Mouse (Mus musculus): Measurements from ENCODE around the gene Snai1. TPM values are rescaled to one million over a fixed set of nuclear protein-coding genes. Genes with fewer than 3 reads are reported as not detected.

Gene Snai1
- total and polyA plus RNA-seq, 3 experiments: 0.19 to 0.74 TPM; not detected in 1

GRCm38 (mm10) chr2:167497272-167497671 lies 40.7 kb upstream of the Snai1 start:
- Histone ChIP-seq H3K4me1 (ENCODE audit: control insufficient read depth in 1 of 2, insufficient read depth in 2 of 2, low read length in 2 of 2) (peaks cover 0 to 4% of the 10 kb centered on the region in 2 experiments; a peak in 1 of 4 replicates), H3K9me3 (replicated peaks; ENCODE audit: insufficient read depth, low read length) (no peaks in the 10 kb centered on the region), H3K36me3 (ENCODE audit: control insufficient read depth in 1 of 2, insufficient read depth in 2 of 2, low read length in 2 of 2) (0 out of 4 replicates have a peak, but pooled peaks cover 0 to 3% of the 10 kb centered on the region in 2 experiments), H3K27me3 (ENCODE audit: control insufficient read depth in 1 of 2, insufficient read depth in 2 of 2, low read length in 2 of 2) (no peaks in the 10 kb centered on the region), H3K27ac (ENCODE audit: control insufficient read depth, low read depth, low read length) (no peak overlapping the region), H3K9ac (ENCODE audit: control insufficient read depth, low read depth, low read length, poor library complexity, severe bottlenecking) (no peak overlapping the region), H3K79me2 (ENCODE audit: control insufficient read depth, insufficient read depth, low read length, poor library complexity) (peaks cover 4% of the 10 kb centered on the region), H3K4me3 (ENCODE audit: control insufficient read depth in 1 of 2, insufficient read depth in 1 of 2, low read depth in 2 of 2, low read length in 2 of 2) (no peak overlapping the region)
- TF ChIP-seq RAD21 (IDR thresholded peaks at IDR 0.05; ENCODE audit: low read depth, low read length): peak; percentile 66
- peak; percentile 47 to 76 (median 76); a peak in 5 of 6 replicates for TF ChIP-seq CTCF (IDR thresholded peaks at IDR 0.05 in 2 of 3, conservative IDR thresholded peaks at IDR 0.05 in 1 of 3; ENCODE audit: control insufficient read depth in 1 of 3, insufficient read depth in 1 of 3, low read depth in 2 of 3, low read length in 3 of 3, poor library complexity in 1 of 3, severe bottlenecking in 1 of 3)
- TF ChIP-seq NRF1 (IDR thresholded peaks at IDR 0.05; ENCODE audit: insufficient read depth, low read depth, low read length, poor library complexity, severe bottlenecking): no peak
- TF ChIP-seq ZKSCAN1 (IDR thresholded peaks at IDR 0.05; ENCODE audit: low read depth, low read length): no peak
- no peak for TF ChIP-seq MAX (IDR thresholded peaks at IDR 0.05; ENCODE audit: low read length)
- no peak for TF ChIP-seq MAZ (IDR thresholded peaks at IDR 0.05; ENCODE audit: low read depth, low read length)
- TF ChIP-seq SMC3 (IDR thresholded peaks at IDR 0.05; ENCODE audit: low read depth, low read length): peak; percentile 62
- TF ChIP-seq POLR2A (IDR thresholded peaks at IDR 0.05; ENCODE audit: control insufficient read depth in 1 of 2, insufficient read depth in 1 of 2, low read depth in 1 of 2, low read length in 2 of 2, poor library complexity in 1 of 2): no peak
- no peak for TF ChIP-seq CHD1 (IDR thresholded peaks at IDR 0.05; ENCODE audit: low read depth, low read length)
- no peak for TF ChIP-seq KAT2A (conservative IDR thresholded peaks at IDR 0.05; ENCODE audit: low read depth, low read length)
- TF ChIP-seq ZC3H11A (IDR thresholded peaks at IDR 0.05; ENCODE audit: low read depth, low read length): peak; percentile 51
- TF ChIP-seq ZMIZ1 (IDR thresholded peaks at IDR 0.05; ENCODE audit: low read depth, low read length): no peak
- TF ChIP-seq MYC (IDR thresholded peaks at IDR 0.05; ENCODE audit: low read depth, low read length): no peak
- TF ChIP-seq CHD2 (IDR thresholded peaks at IDR 0.05; ENCODE audit: low read length): no peak
- TF ChIP-seq USF2 (IDR thresholded peaks at IDR 0.05; ENCODE audit: borderline replicate concordance in 1 of 2, insufficient read depth in 1 of 2, low read depth in 1 of 2, low read length in 2 of 2): no peak
- TF ChIP-seq JUND (IDR thresholded peaks at IDR 0.05; ENCODE audit: low read depth, low read length): no peak
- TF ChIP-seq BHLHE40 (IDR thresholded peaks at IDR 0.05; ENCODE audit: borderline replicate concordance, low read depth, low read length): no peak
- peak; percentile 71 for DNase-seq (ENCODE audit: low read depth, low spot score)

- peaks cover 4 to 17% of the 10 kb centered on the region in 2 experiments; a peak in 3 of 4 replicates for H3K36me3 ChIP-seq (ENCODE audit: control insufficient read depth in 1 of 2, insufficient read depth in 2 of 2, low read length in 2 of 2)
- H3K27me3 ChIP-seq (ENCODE audit: control insufficient read depth in 1 of 2, insufficient read depth in 2 of 2, low read length in 2 of 2): no peaks in the 10 kb centered on the region
- H3K27ac ChIP-seq (ENCODE audit: control insufficient read depth, low read depth, low read length): peak overlapping the region; percentile 46
- peak overlapping the region; percentile 94 to 99 for H3K4me3 ChIP-seq (ENCODE audit: control insufficient read depth in 1 of 2, insufficient read depth in 1 of 2, low read depth in 2 of 2, low read length in 2 of 2)
- peak; percentile 84 for DNase-seq (ENCODE audit: low read depth, low spot score)
- H3K79me2 ChIP-seq (ENCODE audit: control insufficient read depth, insufficient read depth, low read length, poor library complexity): peaks cover 20% of the 10 kb centered on the region
- H3K9me3 ChIP-seq (replicated peaks; ENCODE audit: insufficient read depth, low read length): no peaks in the 10 kb centered on the region
- H3K9ac ChIP-seq (ENCODE audit: control insufficient read depth, low read depth, low read length, poor library complexity, severe bottlenecking): peak overlapping the region; percentile 50
- H3K4me1 ChIP-seq (ENCODE audit: control insufficient read depth in 1 of 2, insufficient read depth in 2 of 2, low read length in 2 of 2): peaks cover 14 to 27% of the 10 kb centered on the region in 2 experiments
- TF ChIP-seq USF1 (IDR thresholded peaks at IDR 0.05; ENCODE audit: low read depth, low read length): no peak
- TF ChIP-seq EP300 (IDR thresholded peaks at IDR 0.05; ENCODE audit: low read depth in 1 of 2, low read length in 2 of 2): no peak
- TF ChIP-seq NELFE (IDR thresholded peaks at IDR 0.05; ENCODE audit: low read depth, low read length): no peak
- TF ChIP-seq ZC3H11A (IDR thresholded peaks at IDR 0.05; ENCODE audit: low read depth, low read length): no peak
- no peak for TF ChIP-seq UBTF (IDR thresholded peaks at IDR 0.05; ENCODE audit: borderline replicate concordance, insufficient read depth, low read depth, low read length)
- TF ChIP-seq ELF1 (IDR thresholded peaks at IDR 0.05; ENCODE audit: low read depth, low read length): 0 out of 2 replicates have a peak, but pooled peaks have one; percentile 4
- TF ChIP-seq MXI1 (IDR thresholded peaks at IDR 0.05; ENCODE audit: low read depth, low read length): no peak
- TF ChIP-seq MAFK (IDR thresholded peaks at IDR 0.05; ENCODE audit: borderline replicate concordance, low read depth, low read length): no peak
- TF ChIP-seq CTCF (IDR thresholded peaks at IDR 0.05 in 2 of 3, conservative IDR thresholded peaks at IDR 0.05 in 1 of 3; ENCODE audit: control insufficient read depth in 1 of 3, insufficient read depth in 1 of 3, low read depth in 2 of 3, low read length in 3 of 3, poor library complexity in 1 of 3, severe bottlenecking in 1 of 3): no peak
- 0 out of 2 replicates have a peak, but pooled peaks have one; percentile 27 for TF ChIP-seq POLR2AphosphoS2 (IDR thresholded peaks at IDR 0.05; ENCODE audit: low read length)
- TF ChIP-seq SIN3A (IDR thresholded peaks at IDR 0.05; ENCODE audit: low read length): peak; percentile 43
- no peak for TF ChIP-seq JUND (IDR thresholded peaks at IDR 0.05; ENCODE audit: low read depth, low read length)
- TF ChIP-seq MAX (IDR thresholded peaks at IDR 0.05; ENCODE audit: low read length): 0 out of 2 replicates have a peak, but pooled peaks have one; percentile 20
- no peak; a peak in 1 of 4 replicates for TF ChIP-seq POLR2A (IDR thresholded peaks at IDR 0.05; ENCODE audit: control insufficient read depth in 1 of 2, insufficient read depth in 1 of 2, low read depth in 1 of 2, low read length in 2 of 2, poor library complexity in 1 of 2)
- TF ChIP-seq MYB (IDR thresholded peaks at IDR 0.05; ENCODE audit: low read depth, low read length): no peak
- TF ChIP-seq GATA1 (IDR thresholded peaks at IDR 0.05; ENCODE audit: low read depth, low read length): 0 out of 2 replicates have a peak, but pooled peaks have one; percentile 24
- TF ChIP-seq TBP (IDR thresholded peaks at IDR 0.05; ENCODE audit: low read depth, low read length): no peak
- TF ChIP-seq CHD1 (IDR thresholded peaks at IDR 0.05; ENCODE audit: low read depth, low read length): no peak
These were observed 35.3 kb upstream of the Snai1 start for GRCm38 (mm10) chr2:167502554-167503252.
